Mouse (Mus musculus) testis, adult 2 months (tissue): ENCODE results near the gene Gpr176. TPM values are rescaled to one million over a fixed set of nuclear protein-coding genes. Genes with fewer than 3 reads are reported as not detected.

Experiments
- H3K27ac ChIP-seq: fragments of 200-500 bp; 2 replicates; pipeline ENCODE4 v1.5.1; 2012; ENCODE audit warnings: low read depth, low read length; ENCODE audit not compliant: control insufficient read depth, insufficient read depth
- H3K27me3 ChIP-seq: fragments of 200-500 bp; 2 replicates; pipeline ENCODE4 v1.6.1; 2012; ENCODE audit warnings: mild to moderate bottlenecking, low read length, moderate library complexity; ENCODE audit not compliant: control insufficient read depth, insufficient read depth
- H3K36me3 ChIP-seq: fragments of 200-500 bp; 2 replicates; pipeline ENCODE4 v1.6.1; 2012; ENCODE audit warnings: mild to moderate bottlenecking, low read length; ENCODE audit not compliant: control insufficient read depth, insufficient read depth
- H3K4me1 ChIP-seq: fragments of 200-500 bp; 2 replicates; pipeline ENCODE4 v1.6.1; 2012; ENCODE audit warnings: low read length; ENCODE audit not compliant: control insufficient read depth, insufficient read depth
- H3K4me3 ChIP-seq: fragments of 200-500 bp; 2 replicates; pipeline ENCODE4 v1.5.1; 2012; ENCODE audit warnings: low read depth, mild to moderate bottlenecking, low read length, moderate library complexity, mixed read lengths; ENCODE audit not compliant: control insufficient read depth
- CTCF ChIP-seq: fragments of 200-500 bp; IDR thresholded peaks from 2 replicates; pipeline ENCODE4 v1.5.1; 2012; ENCODE audit warnings: low read depth, mild to moderate bottlenecking, inconsistent platforms, low read length, moderate library complexity; ENCODE audit not compliant: control insufficient read depth, insufficient read depth, insufficient replicate concordance
- POLR2A ChIP-seq: fragments of 200-500 bp; IDR thresholded peaks from 2 replicates; pipeline ENCODE4 v1.6.1; 2012; ENCODE audit warnings: low read depth, mild to moderate bottlenecking, inconsistent platforms, low read length, moderate library complexity; ENCODE audit not compliant: control insufficient read depth
- polyA plus RNA-seq: library from polyadenylated mRNA; depleted of rRNA; stranded (reverse); fragments of >200 nt; gene quantifications from 2 replicates; pipeline ENCODE4 v1.2.3, GENCODE M21; 2012

Gpr176 gene
- polyA plus RNA-seq, 1 experiment, result 0.32 TPM

DNA sequence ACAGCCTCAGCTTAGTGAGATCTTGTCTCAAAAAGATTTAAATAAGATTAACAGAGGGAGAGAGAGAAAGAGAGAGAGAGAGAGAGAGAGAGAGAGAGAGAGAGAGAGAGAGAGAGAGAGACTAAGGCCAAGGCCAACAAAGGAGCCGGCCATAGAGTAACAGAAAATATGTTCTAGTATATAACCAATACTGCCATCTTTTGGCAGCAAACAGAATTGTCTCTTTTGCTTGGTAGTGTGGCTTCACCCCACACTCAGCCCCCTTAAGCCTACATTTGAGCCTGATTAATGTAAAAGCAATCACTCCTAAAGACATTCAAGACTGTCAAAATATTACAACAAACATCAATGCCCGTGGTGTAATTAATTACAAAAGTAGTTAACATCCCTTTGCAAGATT, 37.1 kb downstream of the Gpr176 start:
- no peak overlapping the region for H3K4me3 ChIP-seq
- H3K27ac ChIP-seq, result no peak overlapping the region
- H3K4me1 ChIP-seq, result no peaks in the 10 kb centered on the region
- no peaks in the 10 kb centered on the region for H3K27me3 ChIP-seq
- H3K36me3 ChIP-seq, result no peaks in the 10 kb centered on the region
- no peak for TF ChIP-seq POLR2A
- TF ChIP-seq CTCF, result no peak

DNA sequence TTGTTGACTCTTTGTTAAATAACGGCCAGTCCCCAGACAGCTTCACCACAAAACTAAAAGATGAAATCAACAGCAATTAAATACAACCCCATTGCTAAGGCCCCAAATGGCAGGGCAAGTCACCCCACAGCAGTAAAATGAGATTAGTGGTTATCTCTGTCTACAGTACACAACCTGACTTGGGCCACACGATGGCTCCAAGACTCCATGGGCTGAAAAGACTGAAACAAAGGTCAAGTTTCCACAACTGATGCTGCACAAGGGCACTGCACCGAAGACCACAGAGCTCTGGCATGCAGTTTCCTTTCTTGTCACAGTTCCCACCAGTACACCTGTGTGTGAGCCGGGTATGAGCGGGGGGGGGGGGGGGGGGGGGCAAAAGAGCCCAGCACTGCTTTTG, 50.6 kb downstream of the Gpr176 start:
- H3K27me3 ChIP-seq, result no peaks in the 10 kb centered on the region
- H3K4me1 ChIP-seq, result no peaks in the 10 kb centered on the region
- no peak overlapping the region for H3K27ac ChIP-seq
- H3K4me3 ChIP-seq, result no peak overlapping the region
- TF ChIP-seq CTCF (no peak), POLR2A (no peak)
- H3K36me3 ChIP-seq, result no peaks in the 10 kb centered on the region

- Histone ChIP-seq H3K27ac (no peak overlapping the region), H3K4me1 (no peaks in the 10 kb centered on the region), H3K27me3 (no peaks in the 10 kb centered on the region), H3K36me3 (no peaks in the 10 kb centered on the region), H3K4me3 (no peak overlapping the region)
- TF ChIP-seq POLR2A (no peak), CTCF (no peak)
Measured at GRCm38 (mm10) chr2:118321804-118322203, 51.4 kb downstream of the Gpr176 start.

DNA sequence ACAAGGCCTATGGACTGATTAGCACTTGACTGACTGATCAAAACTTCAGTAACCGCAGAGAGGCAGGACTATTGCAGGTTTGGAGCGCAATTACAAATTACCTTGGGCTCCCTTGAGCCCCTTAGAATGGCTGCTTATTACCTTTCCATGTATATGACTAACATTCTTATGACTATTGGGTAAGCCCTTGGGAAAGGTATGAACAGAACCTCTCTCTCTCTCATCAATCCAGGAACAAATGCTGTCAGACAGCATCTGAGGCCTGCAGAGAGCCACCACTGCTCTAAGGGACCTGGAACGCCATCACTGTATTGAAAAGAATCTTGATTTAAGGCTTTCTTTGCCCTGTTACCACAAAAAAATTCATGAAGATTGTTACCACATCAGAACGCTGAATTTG, 52.1 kb downstream of the Gpr176 start:
- no peaks in the 10 kb centered on the region for H3K36me3 ChIP-seq
- TF ChIP-seq CTCF (no peak), POLR2A (no peak)
- H3K27ac ChIP-seq, result no peak overlapping the region

DNA sequence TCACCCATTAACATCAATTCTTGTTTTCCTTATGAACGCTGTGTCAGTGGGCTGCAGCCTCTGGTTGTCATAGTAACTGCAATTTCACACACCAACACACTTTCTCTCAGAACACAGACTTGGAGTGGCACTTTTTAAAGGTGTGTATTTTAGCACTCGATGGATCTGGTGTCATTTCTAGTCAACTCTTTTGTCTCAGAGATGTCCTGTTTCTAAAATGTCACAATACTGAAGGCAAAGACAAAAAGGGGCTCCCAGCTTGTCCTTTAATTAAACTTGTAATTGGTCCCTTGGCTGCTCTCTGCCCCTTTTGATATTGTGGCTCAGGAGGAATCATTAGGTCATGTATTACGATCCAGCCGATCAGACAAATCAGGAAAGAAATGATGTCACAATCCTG, 52.7 kb downstream of the Gpr176 start:
- no peak overlapping the region for H3K4me3 ChIP-seq
- H3K36me3 ChIP-seq, result no peaks in the 10 kb centered on the region
- H3K27ac ChIP-seq, result no peak overlapping the region
- TF ChIP-seq CTCF (no peak), POLR2A (no peak)
- H3K27me3 ChIP-seq, result no peaks in the 10 kb centered on the region
- no peaks in the 10 kb centered on the region for H3K4me1 ChIP-seq

More for the DNA sequence above, 52.1 kb downstream of the Gpr176 start:
- Histone ChIP-seq H3K4me3 (no peak overlapping the region), H3K27me3 (no peaks in the 10 kb centered on the region), H3K4me1 (no peaks in the 10 kb centered on the region)

- Histone ChIP-seq H3K27me3 (no peaks in the 10 kb centered on the region), H3K27ac (no peak overlapping the region), H3K4me3 (no peak overlapping the region), H3K4me1 (no peaks in the 10 kb centered on the region), H3K36me3 (no peaks in the 10 kb centered on the region)
- TF ChIP-seq POLR2A (no peak), CTCF (no peak)
Measured at GRCm38 (mm10) chr2:118319176-118319575, 54.0 kb downstream of the Gpr176 start.

- H3K27me3 ChIP-seq, result no peaks in the 10 kb centered on the region
- H3K36me3 ChIP-seq, result no peaks in the 10 kb centered on the region
- no peak overlapping the region for H3K4me3 ChIP-seq
- TF ChIP-seq CTCF (no peak), POLR2A (no peak)
- no peak overlapping the region for H3K27ac ChIP-seq
- peaks cover 3% of the 10 kb centered on the region for H3K4me1 ChIP-seq
Measured at GRCm38 (mm10) chr2:118316939-118317338, 56.3 kb downstream of the Gpr176 start.

DNA sequence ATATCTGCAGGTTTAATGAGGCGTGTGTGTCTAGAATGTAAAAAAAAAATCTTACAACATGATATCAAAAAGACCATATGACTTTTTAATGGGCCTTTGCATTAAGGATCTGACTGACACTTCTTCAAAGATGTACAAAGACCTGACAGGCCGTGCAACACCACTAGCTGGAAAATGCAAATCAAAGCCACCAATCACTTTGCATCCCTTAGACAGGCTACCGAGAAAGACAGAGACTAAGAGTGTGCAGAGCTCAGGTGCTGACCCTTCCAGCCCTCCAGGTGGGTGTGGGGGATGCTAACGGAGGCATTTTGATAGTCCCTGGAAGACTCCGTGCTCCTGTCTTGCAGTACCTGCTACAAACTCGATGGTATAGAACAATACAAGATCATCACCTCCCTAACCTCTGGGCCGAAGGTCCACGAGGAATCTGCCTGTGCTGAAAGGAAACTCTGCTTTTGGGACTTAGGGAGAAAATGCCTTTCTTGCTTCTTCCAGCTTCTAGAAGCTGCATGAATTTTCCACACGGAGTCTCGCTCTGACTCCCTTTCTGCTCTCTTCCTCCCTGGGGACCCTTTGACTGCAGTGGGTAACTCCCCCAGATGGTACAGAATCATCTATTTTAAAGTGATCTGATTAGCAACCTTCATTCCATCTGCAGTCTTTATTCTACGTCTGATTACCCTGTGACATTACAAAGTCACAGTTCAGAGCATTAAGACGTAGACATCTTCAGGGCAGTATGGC, 57.4 kb downstream of the Gpr176 start:
- Histone ChIP-seq H3K36me3 (no peaks in the 10 kb centered on the region), H3K27ac (no peak overlapping the region), H3K4me3 (no peak overlapping the region), H3K4me1 (peaks cover 3% of the 10 kb centered on the region), H3K27me3 (no peaks in the 10 kb centered on the region)
- TF ChIP-seq POLR2A (no peak), CTCF (no peak)
